Mouse (Mus musculus) adrenal gland, adult 2 months (tissue): ENCODE data around the gene Irak4. TPM values are rescaled to one million over a fixed set of nuclear protein-coding genes. Genes with fewer than 3 reads are reported as not detected.
A peak's percentile ranks its signal among the peaks of the same experiment; 100 is the strongest.

Experiments
- DNase-seq: peaks from one replicate; pipeline ENCODE4 v3.0.0; 2021
- long read RNA-seq: library from polyadenylated mRNA; stranded (forward); transcript quantifications from one replicate; pipeline ENCODE4 v2.0.0, GENCODE M21; 2021
- polyA plus RNA-seq: library from polyadenylated mRNA; depleted of rRNA; stranded (reverse); fragments of >200 nt; gene quantifications from 2 replicates; pipeline ENCODE4 v1.2.3, GENCODE M21; 2012; rRNA removed
- total RNA-seq, 2 experiments: library from RNA; stranded (reverse); gene quantifications; 2 replicates each; pipeline ENCODE4 v1.2.3; 2021

The Irak4 gene
- total RNA-seq = 10 to 100 TPM; 13.4 to 18.6 TPM
- polyA plus RNA-seq = 8.6 and 9.2 TPM in 2 replicates
- long read RNA-seq, transcript Irak4-201 (12 exons, 2,831 nt) = major isoform, 6 of 26 reads
- long read RNA-seq, partial matches to known transcripts = 1 of 26 reads
- long read RNA-seq, other reads (novel, unspliced or antisense) = 19 of 26 reads

DNA sequence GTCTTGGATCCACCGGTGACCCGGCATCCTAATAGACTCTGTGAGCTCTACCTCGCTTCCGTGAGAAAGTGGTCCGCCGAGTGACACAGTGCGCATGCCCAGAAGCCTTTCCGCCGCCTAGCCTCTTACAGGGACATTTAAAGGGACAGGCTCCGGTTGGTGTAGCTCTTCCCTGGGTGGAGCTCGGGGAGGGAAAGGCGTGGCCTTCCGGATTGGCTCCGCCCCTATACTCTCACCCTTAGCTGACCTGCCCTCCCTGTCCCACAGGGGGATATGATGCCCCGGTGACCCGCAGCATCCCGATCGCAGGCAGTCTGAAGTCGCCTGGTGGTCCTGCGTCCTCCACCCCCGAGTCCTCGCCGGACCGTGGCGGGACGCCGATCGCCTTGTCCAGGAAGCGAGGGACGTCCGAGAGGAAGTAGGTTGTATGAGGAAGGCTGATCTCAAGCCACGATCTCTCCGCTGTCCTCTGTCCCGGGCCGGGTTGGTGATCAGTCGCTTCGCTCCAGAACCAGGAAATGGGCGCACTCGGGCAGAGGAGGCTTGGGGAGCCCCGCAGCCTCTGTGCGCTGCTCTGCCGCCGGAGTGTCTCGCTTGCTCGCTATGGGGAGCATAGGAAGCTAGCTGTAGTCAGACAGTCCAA, at the start of gene Irak4, which contains the start of gene Pus7l:
TSS of gene Irak4 (plus strand) at position 235 of the 643 bp plus-strand sequence.
TSS of gene Pus7l (minus strand) at position 139 of the 643 bp plus-strand sequence.
- DNase-seq = peak; percentile 96

DNA sequence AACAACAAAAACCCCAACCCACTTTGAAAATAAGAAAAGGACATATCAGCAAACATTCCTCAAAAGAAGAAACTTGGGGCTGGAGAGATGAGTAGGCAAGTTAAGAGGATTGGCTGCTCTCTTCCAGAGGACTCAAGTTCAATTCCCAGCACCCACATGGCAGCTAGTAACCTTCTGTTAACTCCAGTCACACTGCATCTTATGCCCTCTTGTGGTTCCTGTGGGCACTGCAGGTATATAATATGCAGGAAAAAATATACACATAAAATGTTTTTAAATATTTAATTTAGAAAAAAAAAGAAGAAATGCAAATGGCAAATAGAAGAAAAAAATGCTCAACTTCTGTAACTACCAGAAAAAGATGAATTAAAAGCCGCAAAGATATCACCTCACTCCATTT, 49.0 kb upstream of the Irak4 start:
- DNase-seq = no peak

DNA sequence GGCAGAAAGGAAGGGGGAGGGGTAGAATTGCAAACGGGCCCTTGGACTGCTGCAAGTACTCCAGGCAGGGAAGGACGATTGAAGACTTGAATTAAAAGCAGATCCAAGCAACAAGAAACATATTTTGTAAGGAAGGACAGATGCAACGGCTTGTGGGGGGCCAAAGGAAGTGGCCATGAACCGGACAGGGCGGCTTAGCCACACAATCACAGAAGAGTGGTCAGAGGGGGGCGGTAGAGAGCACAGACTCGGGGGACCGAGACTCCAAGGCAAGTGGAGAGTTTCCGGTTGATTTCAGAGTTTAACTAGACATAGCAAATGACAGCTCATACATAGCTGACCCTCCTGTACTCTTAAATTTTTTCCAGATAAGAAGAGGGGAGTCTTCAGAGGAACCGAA, 47.5 kb upstream of the Irak4 start:
- DNase-seq = no peak

DNA sequence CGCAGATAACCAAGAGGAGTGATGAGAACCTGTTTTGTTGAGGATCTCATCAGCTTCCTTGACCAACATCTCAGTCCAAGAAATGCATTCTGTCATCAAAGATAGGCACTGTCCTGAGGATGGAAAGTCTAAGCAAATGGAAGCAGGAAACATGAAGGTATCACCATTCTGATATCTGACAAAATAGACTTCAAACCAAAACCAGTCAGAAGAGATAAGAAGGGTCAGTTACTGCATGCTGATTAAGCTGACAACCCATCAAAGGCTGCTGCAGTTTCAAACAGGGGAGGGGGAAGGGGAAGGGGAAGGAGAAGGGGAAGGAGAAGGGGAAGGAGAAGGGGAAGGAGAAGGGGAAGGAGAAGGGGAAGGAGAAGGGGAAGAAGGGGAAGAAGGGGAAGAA, 44.2 kb upstream of the Irak4 start:
- DNase-seq = no peak

DNA sequence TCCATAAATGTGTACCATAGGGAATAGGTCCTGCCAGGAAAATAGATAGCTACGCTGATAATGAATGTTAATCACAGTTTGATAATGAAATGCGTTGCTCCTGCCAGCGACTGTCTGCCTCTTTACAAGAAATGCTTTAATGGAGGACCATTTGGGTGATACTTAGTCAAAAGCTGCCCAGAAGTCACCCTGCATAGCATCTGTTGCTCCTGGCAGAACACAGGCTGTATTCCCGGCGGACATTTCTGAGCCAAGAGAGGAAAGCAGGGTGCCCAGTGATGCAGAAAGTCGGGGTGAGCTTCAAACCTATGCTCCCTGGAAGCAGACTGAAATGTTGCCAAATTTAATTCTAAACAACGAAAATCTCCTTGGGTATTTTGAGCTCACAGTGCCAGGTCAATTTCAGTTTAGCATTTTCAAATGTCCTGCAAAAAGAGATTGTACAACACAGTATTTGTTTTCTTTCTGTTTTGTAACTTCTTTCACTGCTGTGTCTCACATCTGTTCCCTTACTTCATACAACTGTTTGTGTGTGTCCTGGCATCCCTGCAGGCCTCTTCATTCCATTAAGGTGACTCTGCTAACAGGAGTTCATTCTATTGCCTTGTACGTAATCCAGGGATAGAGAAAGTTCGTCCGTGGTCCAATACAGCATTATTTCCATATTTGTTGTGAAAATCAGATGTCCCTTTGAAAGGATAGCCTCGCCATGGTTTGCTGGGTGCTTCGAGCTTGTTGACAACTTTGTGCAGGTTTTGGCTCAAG, 39.8 kb upstream of the Irak4 start:
- no peak for DNase-seq

DNA sequence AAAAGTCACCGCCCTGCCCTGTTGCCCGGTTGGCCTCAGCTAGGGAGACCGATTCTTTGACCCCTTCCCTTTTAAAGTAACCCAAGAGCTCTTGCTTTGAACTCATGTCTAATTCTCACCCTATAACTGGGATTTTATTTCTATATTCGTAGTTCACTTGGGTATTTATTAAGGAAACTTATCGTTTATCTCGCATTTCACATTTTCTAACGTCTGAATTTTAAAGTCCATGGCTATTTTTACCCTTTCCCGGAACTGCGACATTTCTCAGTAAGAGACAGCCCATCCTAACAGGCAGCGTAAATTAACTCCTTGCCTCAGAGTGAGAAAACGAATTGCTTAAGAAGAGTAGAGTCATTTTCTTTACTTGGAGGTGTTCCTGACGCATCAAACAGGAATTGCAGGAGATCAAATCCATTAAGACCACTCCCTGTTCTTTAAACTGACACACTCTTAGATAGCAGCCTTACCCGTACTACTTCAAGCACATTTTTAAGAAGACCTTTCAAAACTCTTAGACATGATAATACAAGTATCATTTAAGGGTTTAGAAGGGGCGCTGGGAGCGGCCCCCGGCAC, 25.4 kb upstream of the Irak4 start:
- DNase-seq = no peak

DNA sequence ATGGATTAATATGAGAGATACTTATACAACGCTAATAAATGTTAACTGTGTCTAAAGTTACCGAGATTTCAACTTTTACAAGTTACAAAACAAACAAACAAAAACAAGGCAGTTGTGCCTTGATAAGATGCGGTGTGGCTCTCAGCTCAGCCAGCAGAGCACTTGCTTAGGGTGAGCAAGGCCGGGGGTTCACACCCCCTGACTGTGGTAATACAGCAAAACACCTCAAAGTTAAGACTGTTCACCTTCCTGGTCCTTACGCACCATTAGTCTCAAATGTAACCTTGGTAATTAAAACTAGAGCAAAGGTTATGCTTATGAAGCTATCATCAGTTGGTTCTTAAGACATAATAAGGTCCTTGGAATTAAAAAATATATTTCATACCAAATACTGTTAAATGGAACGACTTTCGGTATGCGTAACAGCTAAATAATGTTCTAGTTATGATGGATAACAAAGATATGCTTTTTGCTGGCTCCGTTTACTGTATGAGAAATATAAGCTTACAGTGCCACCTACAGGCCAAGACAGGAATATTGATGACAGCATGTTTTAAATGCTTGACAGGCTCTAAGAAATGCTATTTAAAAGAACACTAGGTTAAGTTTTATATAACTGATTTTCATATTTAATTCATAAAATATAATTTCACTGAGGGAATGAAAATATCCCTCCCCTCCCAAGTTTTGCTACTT, 23.1 kb upstream of the Irak4 start:
- peak; percentile 23 for DNase-seq

DNA sequence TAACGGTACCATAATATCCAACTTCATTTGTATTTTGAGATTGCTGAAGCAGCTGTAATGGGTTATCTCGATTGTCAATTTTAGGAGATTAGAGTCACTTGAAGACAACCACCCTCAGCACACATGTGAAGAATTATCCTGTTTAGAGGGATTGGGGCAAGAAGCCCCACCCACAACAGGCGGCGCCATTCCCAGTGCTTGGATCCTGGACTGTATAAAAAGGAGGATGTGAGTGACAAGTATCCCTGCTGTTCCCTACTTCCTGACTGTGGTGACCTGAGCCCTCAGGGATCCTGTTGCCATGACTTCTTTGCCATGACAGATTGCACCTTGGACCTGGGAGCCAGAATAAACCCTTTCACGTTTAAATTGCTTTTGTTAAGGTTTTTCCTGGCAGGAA, 22.5 kb upstream of the Irak4 start:
- DNase-seq = no peak

DNA sequence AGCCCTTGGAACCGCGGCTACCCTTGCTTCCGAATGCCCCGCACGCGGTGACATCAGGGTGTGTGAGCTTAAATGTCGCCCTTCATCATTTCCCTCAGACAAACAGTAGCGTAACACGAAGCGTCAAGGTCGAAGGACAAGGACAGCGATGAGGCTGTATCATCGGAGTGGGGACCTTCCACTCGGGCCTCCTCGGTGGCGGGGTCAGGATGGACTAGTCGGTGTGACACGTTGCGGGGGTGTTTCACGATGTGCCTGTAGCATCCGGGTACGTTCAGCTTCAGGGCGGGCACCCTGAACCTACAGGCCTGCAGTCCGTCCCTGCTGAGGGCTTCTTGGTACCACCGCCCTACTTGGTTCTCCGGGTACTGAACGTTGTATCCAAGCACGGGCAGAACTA, 20.2 kb upstream of the Irak4 start:
- peak; percentile 26 for DNase-seq

DNA sequence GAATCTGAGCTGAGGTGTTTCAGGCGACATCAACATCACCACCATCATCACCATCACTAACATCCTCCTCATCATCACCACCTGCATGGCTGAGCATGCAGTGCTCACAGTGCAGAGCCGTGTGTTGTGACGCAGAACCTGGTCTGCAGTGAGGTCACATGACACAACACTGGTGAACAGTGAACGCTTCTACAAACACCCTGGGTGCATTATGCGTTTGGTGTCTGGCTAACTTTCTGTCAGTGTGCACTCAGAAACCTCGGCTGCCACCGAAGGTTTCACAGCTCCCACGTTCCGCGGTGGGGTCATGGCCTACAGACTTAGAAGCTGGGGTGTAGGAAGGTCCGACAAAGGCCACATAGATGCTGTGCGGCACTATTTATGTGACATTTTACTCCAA, 18.5 kb upstream of the Irak4 start:
- no peak for DNase-seq

DNA sequence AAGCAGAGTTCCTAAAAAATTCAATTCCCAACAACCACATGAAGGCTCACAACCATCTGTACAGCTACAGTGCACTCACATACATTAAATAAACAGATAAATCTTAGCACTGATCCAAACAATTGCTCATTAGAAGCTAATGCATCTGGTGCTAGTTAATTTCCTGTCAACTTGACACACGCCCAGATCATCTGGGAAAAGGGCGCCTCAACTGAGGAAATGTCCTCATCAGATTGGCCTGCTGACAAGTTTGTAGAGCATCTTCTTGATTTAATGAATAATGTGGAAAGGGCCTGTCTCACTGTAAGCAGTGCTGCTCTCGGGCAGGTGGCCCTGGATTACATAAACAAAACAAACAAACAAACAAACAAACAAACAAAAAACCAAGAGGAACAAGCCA, 12.9 kb upstream of the Irak4 start:
- no peak for DNase-seq

DNA sequence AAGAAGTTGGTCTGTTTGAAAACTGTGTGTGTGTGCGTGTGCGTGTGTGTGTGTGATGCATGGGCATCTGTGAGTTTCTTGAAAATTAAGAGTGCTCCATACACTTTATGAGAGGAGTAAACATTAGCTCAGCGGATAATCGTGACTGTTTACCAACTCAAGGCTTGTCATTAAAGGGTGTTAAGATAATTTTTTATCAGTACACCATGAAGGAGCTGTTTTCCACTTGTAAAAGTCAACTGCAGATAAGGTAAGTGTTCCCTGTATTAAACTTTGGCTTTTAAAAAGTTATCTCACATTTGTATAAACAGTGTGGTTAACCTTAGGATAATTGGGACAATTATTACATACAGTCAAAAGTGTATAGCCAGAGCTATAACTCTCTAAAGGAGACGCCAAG, 11.1 kb upstream of the Irak4 start:
- DNase-seq = no peak

DNA sequence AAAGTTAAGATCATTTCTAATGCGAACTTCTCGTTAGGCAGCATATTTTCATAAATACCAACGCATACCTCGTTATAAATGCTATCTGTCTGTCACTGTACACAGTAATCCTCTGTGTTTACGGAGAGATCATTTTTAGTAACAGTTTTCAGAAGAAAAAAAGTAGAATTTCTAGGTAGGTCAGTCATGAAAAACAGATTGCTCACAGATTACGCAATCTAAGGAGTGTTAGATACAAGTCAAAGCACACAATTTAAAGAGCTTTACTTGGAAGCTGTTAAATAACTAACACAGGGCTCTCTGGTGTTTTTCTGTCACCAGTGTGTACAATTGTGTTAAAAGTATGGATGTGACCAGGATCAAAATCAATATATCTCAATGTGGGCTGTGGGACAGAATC, 10.5 kb upstream of the Irak4 start:
- DNase-seq = no peak

DNA sequence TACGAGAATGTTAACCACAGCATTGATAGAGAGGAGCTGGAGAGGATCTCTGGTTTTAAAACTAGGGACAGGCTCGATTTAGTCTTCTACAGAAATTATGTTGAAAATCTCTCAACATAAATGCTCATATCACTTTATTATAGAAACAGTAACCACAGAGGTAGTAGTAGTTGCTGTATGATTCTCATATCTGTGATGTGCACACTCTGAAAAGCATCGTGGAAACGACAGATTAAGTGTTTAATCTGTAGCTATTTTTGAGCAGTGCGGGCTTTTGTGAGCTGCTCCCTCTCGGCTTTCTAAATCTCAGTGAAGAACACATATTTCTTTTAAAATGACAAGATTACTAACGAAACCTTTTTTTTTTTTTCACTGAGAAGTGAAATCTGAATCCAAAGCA, 7.9 kb upstream of the Irak4 start:
- DNase-seq = no peak

DNA sequence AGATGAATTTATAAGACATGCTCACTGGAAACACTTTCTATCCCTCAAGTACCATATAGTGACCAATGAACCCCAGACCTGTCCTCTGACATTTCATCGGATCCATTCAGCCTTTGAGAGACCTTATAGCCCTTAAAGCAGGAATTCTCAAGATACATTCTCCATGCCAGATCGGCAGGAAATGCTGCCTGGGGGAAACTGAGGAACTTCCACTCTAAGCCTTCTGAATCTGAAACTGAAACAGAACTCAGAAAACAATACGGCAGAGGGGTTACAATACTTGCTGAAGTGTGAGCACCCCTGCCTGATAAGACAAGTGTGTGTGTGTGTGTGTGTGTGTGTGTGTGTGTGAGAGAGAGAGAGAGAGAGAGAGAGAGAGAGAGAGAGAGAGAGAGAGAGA, 4.1 kb upstream of the Irak4 start:
- DNase-seq = no peak

DNA sequence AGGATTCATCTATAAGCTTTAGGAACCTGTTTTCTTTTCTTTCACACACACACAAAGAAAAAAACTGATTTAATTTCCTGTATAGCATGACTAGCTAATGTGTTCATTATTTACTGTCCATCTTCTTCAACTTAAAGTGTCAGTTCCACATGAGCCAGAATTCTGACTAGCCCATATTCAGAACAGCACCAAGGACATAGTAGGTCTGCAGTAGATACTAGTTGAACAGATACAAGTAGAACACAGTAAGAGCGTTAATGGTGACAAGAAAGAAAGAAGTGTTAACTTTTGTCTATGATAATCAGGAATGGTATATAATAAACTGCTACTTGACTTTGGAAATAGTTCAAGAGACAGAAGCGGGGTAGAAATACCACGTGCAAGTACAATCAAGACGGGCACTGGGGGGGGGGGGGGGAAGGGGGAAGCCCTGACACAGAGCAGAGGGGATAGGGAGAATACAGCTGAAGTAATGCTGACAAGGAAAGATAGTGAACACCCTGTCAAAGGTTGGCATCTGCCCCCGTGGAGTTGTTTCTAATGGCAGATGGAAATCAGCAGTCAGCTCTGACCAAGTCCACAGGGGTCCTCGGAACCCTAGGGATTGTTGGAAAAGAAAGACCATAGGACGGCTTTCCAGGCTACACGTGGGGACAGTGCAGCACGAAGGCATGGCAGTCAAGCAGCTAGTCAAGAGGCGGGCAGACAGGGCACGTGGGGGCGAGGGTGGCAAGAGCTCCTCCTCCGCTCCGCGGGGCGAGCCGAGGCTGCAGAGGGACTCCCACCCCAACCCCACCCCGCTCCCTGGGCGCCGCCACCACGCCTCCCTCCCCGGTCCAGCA, 655 bp upstream of the Irak4 start:
- no peak for DNase-seq

DNA sequence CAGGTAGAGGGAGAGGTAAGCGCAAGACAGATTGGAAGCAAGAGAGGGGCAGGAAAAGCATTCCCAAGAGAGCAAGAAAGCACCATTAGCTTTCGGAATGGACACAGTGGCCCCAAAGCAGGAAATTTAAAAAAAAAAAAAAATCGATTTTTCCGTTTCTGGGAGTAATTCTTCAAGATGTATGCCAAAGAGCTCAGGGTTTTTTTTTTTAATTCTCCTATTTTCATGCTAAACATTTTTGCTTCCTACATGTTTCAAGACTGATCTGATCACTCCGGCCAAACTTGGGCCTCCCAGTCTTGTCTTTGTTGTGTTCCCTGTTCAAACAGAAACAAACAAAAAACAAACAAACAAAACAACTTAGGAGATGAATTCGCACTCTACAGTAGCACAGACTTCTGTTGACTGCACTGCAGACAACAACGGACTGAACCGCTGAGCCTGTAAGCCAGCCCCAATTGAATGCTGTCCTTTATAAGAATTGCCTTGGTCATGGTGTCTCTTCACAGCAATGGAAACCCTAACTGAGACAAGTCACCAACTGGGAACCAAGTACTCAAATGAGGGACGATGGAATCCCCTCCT, 701 bp downstream of the Irak4 start:
- no peak for DNase-seq

DNA sequence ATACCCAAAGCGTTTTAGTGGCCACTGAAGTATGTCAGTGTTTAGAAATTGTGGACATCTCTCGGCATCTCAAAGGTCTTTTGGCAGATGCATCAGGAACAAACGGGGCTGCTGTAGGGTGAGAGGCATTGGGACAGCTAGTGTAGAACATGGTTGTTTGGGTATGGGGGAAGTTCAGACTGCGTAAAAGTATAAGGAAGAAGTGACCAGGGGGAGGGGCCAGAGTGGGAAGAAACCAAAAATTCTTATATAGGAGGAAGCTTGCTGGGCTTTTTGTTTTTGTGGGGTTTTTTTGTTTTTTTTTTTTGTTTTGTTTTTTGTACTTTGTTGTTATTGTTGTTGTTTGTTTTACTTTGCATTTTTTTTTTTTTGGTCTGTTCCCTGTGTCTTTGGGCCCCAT, 1.4 kb downstream of the Irak4 start:
- DNase-seq = no peak

DNA sequence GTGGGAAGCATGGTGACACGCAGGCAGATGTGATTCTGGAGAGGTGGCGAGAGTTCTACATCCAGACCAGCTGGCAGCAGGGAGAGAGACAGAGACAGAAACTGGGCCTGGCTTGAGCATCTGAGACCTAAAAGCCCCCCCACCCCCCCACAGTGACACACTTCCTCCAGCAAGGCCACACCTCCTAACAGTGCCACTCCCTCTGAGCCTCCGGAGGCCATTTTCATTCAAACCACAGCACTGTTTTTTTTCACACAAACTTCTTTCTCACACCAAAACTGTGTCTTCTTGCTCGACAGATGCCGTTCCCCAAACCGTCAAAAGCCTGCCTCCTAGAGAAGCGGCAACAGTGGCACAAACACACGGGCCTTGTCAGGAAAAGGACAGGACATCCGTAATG, 10.1 kb downstream of the Irak4 start:
- no peak for DNase-seq

DNA sequence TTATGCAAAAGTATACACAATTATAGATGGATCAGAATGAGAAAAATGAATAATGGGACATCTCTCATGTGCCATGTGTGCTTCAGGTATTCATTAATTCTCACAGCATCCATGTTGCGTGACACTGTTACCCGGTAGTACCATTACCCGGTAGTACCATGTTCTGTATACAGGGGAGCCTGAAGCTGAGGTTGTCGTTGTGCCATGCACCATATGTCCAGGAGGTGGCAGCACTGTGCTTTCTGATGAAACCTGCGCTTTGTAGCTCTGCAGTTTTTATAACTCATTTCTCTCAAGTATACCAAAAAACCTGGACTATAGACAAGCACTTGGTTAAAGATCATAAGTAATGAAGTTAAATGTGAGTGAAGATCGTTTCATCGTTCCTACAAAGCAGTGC, 14.0 kb downstream of the Irak4 start:
- DNase-seq = peak; percentile 82
